Mouse (Mus musculus) kidney, postnatal 10 days (tissue): ENCODE data around the gene Xpr1.

Experiments
- DNase-seq: peaks from one replicate; pipeline ENCODE4 v3.0.0; 2021; ENCODE audit warnings: mixed read lengths

The Xpr1 gene

DNA sequence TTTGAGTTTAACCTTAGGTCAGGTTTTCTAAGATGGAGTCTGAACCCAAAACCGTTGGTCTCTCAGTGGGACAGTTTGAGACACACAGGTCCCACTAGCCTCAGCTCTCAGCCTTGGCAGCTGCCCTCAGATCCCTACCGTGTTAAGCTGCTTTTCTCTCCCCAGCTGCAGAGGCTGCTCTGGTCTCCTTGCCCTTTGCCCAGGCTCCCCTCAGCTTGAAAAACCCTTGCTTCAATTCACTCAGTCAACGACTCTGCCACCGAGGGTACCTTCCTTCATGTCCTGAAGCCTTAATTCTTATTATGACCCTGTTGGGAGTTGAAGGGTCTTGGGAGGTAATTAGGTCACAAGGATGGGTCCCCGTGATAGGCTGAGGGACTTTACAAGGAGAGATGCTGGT, 167.3 kb downstream of the Xpr1 start:
- peak; percentile 42 for DNase-seq

DNA sequence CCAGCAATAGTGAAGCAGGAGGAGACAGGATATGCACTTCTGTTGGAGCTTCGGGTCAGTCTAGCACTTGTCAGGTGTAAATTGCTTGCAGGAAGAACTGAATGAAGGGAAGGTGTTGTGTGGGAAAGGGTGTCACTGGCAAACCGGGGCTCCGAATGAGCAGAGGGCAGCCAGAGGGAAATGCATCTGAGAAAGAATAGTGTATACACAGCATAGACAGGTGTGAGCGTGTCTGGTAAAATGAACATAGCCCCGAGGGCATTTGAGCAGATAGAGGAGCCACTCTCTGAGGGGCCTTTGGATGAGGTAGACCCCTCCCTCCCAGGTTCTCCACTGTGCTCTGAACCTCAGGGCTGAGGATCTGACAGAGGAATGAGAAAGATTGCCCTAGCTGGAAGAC, 169.2 kb downstream of the Xpr1 start:
- DNase-seq: peak; percentile 12

DNA sequence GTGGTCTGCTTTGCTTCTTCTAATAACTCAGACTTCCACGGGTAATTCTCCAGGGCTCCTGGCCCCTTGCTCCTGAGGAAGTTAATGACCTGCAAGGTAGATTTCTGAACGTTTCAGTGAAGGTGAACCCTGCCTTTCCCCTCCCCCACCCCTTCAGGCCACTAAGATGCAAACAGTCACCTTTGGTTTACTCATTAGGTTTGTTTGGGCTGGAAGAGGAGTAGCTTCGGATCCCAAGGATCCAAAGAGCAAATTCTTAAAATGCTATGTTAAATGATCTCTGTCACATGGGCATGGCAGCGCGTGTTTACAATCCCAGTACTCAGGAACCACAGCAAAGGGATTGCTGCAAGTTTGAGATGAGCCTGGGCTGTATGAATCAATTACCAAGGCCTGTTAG, 169.8 kb downstream of the Xpr1 start:
- peak; percentile 68 for DNase-seq

DNA sequence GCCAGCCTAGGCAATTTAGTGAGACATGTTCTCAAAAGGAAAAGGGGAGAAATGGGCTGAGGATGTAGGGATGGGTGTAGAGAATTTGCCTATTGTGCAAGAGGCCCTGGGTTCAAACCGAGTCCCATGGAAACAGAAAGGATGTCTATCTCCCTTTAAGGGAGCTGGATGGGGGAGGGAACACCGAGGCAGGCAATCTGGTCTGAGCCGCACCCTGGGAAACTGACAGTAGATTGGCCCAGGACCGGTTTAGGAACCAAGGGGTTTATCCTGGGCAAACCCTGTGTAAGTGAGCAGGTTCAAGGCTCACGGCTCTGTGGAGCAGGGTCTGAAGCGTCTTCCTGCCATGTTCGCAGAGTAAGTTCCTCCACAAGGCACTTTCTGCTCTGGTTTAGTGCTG, 171.7 kb downstream of the Xpr1 start:
- DNase-seq: peak; percentile 22

DNA sequence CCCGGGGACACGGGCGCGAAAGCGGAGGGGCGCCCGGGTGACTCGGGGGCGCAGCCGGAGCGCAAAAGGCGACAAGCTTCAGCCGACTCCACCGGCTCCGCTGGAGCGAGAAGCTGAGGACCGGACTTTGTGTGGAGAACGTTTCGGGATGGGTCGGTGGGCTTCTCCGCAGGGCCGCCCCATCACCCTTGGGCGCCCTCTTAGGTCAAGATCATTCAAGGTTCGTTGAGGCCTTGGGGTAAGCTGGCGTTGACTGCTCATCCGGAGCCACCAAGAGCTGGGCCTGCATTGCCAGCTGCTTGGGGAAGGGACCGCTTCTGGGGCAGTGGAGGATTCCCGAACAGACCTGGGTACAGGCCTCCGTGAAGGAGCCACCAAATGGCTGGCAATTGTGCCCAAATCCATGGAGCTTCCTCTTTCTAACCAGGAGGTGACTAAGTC, 172.4 kb downstream of the Xpr1 start:
- peak; percentile 63 for DNase-seq

DNA sequence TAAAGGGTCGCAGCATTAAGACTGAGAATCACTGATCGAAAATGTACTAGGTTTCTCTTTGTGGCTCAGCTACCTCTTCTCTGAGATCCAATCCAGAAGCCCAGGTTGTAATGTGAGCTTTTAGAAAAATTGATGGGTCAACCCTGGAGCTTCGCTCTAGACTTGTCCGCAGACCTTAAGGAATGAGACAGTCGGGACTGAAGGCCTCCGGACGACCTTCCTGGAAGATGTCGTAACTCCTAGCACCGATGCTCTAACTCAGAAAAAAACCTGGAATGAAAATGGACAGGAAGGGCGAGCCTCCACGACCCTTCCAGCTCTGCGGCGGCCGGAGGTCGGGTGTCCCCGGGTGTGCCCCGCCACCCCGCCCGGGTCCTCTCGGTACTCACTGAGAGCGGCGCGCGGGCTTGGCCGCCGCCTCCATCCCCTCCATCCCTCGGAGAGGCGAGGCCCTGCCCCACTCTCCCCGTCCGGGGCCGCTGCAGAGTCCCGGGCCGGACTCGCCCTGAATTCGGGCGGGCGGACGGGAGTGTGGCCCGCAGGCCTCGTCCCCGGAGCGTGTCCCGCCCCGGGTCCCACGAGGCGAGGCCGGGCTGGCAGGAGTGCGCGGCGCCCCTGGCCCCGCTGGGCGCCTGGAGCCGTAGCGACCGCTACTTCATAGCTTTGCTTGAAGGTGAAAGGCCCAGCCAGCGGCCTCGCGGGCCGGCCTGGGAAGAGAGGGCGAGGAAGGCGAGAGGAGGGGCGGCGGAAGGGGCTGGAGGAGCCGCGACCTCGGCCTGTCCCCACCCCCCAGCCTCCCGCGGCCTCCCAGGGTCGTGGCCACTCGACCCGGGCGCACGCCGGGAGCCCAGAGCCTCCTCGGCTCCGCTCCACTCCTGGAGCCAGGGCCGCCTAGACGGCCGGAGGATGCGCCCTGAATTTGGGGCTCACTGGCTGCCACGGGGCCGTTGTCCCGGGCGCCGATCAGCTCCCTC, 173.1 kb downstream of the Xpr1 start, which contains the start of gene BC034090:
Gene BC034090, minus strand, starts transcription at position 648 of the 974 bp plus-strand sequence.
- peak; percentile 84 for DNase-seq

DNA sequence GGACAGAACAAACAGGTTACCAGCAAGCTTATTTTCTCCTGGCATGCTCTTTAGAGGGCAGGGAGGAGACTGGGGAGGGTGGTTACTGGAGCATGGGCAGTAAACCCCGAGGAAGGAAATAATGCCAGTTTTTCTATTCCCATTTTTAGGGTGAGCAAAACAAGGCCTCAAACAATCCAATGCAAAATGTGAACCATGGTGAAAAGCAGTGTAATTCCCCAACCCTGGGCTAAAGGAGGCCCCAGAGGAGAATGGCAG, 174.8 kb downstream of the Xpr1 start:
- DNase-seq: no peak

DNA sequence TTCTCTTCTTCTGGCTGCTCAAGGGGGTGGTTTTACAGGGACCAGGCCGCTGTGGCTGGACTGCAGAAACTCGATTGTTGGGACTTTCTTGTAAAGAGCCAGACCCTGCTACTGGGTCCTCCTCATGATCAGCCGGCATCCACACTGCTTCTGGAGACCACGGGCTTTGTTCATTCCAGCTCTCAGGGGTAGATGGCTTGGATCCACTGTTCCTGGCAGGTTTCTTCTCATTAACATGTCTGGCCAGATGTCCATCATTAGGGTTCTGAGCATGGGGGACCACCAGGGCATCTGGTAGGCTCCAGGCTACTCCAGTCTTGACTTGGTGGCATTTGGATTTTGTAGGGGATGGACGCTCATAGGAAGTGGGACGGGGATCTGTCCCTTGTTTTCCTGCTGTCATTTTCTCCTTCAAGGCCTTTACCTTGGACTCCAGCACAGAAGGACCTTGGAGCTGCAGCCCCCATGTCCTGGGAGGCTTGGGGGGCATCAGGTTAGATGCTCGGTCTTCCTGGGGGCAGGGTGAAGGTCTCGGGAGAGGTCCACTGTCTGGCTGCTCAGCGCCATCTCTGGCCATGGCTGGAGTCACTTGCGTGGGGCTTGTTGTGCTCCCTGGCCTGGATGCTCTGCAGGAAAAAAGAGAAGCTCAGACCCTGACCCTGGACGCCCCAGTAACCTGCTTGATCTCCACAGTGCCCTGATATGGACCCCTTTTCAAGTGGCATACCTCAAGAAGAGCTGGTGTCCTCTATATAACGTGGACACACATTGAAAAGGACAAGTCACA, 175.3 kb downstream of the Xpr1 start:
- DNase-seq: no peak

DNA sequence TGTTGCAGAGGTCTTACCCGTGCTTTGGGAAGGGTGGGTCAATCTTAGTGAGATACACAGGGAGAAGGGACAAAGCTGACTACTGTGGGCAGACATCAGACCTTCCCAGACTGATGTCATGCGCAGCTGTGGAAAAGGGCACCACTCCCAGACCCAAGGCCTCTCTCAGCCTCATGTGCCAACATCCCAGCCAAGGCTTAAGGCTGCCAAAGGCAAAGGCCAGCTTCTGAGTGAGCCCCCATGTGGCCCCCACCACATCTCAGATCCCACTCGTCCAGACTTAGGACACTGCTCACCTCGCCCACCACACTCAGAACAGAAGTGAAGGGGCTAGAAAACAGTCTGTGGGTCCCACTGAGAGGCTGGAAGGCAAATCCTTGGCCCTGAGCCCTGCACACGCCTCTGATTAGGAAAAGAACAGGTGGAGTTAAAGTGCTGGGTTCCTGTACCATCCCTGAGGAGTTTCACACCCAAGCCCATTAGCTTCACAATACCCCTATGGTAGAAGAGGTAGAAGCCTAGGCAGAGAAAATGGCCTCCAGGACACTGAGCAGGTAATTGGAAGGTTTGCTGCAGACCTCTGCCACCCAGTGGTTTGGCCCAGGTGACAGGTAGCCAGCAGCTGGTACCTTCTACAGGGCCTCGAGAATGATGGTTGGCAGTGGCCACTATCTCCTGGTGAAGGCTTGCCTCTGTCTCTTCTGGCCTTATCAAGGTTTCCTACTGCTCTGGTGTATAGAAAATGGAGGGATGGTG, 177.1 kb downstream of the Xpr1 start:
- DNase-seq: no peak

DNA sequence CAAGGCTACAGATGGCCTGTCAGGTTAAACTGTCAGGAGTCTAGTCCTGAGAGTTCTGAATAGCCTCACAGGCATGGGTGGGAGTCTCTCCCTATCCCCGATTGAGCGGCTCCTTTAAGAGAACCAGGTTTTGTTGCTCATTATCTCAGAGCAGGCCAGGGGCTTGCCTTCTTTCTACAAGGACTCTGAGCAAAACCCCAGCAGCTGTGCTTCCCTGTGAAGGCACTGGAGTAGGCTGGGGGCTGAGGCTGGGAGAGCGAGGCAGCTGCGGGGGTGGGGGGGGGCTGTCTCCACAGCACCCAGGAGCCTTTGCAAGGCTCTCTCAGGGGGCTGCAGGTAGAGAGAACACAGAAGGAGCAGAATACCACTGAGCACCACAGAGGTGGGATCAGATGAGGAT, 178.0 kb downstream of the Xpr1 start:
- no peak for DNase-seq

DNA sequence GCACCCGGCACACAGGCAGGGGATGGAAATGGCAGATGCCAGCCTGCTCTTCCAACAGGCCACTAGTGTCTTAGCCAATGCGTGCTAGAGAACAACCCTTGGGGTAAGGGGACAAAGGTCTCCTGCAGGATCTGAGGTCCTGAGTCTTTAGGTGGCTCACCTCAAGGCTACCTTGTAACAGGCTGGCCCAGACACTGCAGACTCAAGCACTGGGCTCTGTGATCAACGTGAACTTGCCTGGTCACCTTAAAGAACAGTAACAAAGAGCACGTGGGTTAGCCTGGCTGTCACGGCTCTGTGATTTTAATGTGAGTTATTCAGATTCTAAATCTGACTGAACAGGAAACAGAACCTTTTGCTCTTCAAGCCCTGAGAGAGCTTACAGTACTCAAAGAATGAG, 179.1 kb downstream of the Xpr1 start:
- DNase-seq: peak; percentile 53

DNA sequence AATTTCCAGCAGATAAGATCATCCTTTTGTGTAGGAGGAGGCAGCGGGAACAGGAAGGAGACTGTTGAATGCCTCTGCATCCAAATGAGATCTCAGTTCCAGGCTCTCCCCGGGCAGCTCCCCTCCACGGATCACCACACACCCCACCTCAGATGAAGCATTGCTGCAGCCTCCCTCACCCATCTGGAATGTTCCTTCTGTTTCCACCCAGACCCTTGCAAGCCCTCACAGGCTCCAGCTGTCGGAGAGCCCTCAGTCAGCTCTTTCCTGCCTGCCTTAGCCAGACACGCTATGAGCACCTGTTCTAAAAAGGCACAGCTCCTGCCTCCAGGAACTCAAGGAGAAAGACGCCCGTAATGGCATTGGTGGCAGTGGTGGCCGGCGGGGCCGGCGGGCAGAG, 179.8 kb downstream of the Xpr1 start:
- peak; percentile 57 for DNase-seq

DNA sequence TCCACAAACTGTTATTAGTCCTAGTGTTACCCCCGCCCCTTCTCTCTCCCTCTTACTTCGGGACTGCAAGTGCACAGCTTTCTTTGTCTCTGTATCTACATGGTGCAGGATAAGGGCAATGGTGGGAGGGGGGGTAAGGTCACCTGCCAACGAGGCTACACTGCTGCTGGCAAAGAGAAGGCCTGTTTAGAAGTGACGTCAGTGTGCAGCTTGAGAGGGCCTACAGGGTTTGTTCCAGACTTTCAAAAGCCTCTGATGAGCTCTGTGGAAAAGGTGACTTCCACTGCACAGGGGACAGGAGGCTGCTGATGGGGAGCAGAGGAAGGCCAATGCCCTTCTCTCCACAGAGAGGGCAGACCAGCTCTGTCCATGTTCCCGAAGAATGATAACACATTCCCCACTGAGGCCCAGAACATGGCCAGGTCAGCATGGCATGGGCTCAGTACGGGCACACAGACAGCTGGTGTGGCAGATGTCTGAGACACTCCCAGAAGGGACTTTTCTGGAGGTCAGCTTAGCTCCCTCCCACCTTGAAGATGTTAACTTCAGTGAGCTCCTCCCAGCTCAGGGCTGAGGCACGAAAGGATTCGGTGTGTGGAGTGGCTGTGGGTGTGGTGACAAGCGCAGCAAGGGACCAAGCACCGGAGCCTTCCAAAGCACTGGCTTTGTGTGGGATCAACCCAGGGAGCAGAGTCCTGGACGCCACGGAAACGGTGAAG, 180.8 kb downstream of the Xpr1 start:
- DNase-seq: no peak

DNA sequence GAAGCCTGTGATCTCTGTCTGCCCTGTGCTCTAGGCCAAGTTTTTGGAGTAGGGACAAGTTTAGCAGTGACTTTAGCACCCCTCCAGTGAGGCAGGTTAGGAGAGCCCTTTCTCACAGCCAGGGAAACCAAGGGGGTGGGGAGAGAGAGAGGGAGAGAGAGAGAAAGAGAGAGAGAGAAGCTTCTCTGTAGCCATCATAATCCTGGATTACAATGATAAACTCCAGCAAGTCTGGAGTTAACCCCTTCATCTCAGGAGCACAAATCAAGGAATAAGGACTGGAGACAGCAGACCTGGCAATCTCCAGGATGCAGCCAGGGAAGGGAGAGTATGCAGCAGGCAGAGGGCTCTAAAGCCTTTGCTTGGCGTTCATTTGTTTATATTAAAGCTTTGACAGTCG, 181.6 kb downstream of the Xpr1 start:
- DNase-seq: no peak

DNA sequence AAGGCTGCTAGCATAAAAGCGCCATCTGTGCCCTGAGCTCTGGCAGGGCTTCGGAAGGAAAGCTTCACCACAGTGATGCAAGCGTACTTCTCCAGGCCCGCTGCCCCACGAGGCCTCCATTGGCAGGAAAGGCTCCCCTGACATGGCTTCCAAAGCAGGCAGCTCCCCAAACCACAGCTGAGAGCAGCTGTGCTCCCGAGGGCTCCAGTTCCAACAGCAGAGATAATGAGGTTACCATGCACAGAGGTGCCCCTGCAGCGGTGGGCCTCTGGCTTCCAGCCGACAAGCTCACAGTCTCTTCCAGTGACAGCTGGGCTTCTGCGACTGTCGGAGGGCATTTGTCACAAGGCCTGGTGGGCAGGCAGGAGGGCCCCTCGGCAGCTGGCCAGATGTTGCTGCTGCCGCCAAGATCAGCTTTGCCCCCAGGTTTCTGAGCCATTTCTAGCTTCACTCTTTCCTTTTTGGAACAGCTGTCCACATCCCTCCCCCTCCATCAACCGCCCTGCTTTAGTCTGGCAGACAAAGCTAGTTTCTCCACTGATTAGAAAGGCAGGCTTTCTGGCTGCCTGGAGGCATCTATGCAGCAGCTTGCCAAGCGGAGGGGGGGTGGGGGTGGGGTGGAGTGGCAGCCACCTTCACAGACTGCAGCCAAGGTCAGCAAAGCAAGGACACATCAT, 183.1 kb downstream of the Xpr1 start:
- DNase-seq: peak; percentile 68

DNA sequence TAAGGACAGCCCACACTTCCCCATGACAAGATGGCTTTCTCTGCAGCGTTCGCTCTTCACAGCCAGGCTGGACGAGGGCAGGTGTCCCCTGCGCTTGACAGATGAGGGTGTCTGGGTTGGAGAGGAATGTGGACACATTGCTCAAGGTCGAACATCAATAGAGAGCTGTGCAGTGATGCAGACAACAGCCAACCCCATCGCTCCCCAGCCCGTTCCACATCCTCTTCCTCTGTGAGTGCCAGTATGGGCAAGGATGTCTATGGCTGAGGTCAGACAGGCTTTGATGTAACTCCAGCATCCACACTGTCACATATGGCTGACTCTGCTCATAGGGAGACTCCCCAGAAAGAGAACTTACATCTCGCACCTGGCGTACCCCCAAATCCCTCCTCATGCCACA, 183.8 kb downstream of the Xpr1 start:
- peak; percentile 15 for DNase-seq

DNA sequence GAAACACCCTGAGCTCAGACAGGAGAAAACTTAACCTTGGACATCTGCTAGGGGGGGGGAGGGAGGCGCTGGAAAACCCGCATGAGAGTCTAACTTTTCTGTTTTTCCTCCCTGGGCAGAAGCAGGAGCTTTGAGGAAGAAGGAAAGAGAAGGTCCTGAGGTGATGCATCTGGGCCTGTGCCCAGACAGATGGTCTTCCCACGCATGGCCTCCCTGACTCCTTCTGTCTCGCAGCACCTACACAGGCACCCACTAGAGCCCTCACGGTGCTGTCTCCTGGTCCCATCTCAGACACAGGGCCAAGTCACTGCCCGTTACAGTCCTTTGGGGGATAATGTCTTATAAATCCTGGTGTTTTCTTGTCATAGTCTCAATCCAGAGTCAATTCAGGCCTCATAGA, 184.4 kb downstream of the Xpr1 start:
- no peak for DNase-seq

DNA sequence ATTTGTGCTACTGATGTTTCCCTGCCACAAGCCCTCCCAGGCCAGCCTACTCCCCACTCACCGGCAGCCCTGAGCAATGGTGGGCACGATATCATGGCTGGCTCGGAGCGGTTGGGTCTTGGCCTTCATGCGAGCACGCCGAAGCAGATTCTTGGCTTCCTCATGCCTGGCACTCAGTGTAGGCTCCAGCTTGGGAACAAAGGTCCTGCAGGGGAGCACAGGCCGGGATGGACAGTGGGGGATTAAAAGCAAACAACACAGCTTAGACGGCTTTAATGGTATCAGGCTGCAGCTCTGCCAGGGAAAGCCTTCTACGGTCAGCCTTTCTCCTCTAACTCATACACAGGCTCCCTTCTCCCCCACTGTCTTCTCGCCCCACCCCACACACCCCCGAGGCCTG, 184.8 kb downstream of the Xpr1 start:
- peak; percentile 48 for DNase-seq

DNA sequence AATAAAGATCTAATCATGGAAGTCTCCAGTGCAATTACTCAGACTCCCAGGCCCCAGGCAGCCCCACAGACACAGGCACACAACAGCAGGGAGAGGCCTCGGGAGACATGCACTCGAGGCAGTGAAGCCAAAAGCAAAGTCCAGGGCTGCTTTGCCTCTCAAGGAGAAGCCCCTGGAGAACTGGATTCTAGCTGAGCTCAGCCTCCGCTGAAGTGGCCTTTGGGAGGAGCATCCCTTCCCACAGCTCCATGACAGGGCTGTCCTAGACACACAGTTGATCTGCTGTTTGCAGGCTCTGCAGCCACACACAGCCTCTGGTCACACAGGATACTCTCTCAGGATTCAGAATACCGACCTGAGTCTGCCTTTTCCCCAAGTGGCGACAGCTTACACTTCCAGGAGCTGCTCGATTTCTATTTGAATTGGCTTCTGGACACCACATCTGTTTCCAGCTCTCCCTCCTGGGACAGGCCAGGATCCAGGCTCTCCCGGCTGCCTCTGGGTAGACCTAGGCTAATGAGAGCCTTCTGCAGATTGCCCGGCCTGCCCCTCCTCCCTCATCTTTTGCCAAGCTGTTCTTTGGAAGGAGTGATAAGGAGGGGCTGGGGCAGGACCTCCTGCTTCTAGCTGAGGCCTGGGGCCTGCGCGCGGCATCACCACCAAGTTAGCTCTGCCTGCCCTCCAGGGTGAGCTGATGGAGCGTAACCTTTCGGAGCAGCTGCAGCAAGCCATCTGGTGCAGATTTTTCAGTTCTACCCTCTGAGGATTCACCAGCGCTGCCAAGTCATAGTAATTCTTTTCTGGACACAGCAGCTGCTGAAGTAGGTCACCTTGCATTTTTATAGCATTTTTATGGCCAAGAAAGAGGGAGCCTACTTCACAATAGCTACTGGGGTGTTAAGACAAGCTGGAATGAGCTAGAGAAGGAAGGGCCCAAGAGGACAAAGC, 187.5 kb downstream of the Xpr1 start:
- DNase-seq: peak; percentile 47
